Mouse (Mus musculus) right cerebral cortex, postnatal 36 days (tissue): ENCODE data around the gene Gart.

ENCODE experiments used
- DNase-seq, 2 experiments: peaks; one replicate each; pipeline ENCODE4 v3.0.0; 2022; ENCODE audit warnings: low spot score in 2 of 2, mixed read lengths in 1 of 2

Gart gene

DNA sequence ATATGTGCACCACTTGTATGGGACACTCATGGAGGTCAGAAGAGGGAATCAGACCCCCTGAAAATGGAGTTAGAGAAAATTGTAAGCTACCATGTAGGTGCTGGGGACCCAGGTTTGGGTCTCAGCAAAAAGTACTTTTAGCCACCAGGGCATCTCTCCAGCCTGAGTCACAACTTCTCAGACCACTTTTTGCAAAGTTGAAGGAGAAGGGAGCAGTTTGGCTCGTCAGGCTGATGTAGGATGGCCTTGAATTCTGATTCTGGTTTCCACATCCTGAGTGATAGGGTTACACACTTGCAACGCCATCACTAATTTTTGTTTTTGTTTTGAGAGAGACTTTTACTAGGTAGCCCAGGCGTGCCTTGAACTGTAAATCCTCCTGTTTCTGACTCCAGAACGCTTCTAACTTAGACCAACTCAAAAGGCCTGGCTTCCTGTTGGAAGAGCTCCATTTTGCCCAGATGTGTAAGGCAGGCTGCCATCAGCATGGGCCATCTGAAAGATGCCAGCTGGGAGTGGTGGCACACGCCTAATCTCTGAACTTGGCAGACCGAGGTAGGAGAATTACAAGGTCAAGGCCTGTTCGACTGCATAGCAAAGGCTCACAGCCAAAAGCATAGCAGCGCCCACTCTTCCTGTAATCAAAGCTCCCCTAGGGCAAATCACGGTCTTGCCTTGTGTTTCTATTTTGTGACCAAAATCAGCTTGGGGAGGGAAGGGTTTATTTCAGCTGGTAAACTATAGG lies 37.1 kb downstream of the Gart start:
- no peak for DNase-seq

- no peak for DNase-seq
These were observed 39.8 kb downstream of the Gart start for GRCm38 (mm10) chr16:91606958-91607357.

GRCm38 (mm10) chr16:91605156-91605555 lies 41.6 kb downstream of the Gart start:
- no peak for DNase-seq

DNA sequence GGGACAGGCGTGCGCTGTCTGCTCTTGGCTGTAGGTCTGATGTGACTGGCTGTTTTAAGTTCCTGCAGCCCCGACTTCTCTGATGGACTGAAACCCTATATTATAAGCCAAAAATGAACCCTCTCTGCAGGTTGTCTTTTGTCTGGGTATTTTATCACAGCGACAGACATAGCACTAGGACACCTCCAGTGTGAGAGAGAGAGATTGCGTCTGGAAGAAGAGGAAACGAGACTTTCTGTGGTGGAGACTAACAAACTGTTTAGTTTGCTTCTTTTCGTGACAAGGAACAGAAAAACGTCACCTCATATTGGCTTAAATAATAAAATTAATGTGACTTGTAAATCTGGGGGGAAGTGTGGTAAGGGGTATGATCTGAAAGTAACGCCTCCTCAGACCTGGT lies 45.1 kb downstream of the Gart start:
- no peak for DNase-seq

- no peak for DNase-seq
These were observed 45.7 kb downstream of the Gart start for GRCm38 (mm10) chr16:91601081-91601480.

- DNase-seq, result no peak
These were observed 47.5 kb downstream of the Gart start for GRCm38 (mm10) chr16:91599242-91599641.

- DNase-seq, result peak; percentile 98 to 99
These were observed 49.1 kb downstream of the Gart start, which contains the start of gene Tmem50b for GRCm38 (mm10) chr16:91597672-91598010. Gene Tmem50b, minus strand, starts transcription at chr16:91597800.

- DNase-seq, result no peak
These were observed 49.7 kb downstream of the Gart start for GRCm38 (mm10) chr16:91596779-91597671.

DNA sequence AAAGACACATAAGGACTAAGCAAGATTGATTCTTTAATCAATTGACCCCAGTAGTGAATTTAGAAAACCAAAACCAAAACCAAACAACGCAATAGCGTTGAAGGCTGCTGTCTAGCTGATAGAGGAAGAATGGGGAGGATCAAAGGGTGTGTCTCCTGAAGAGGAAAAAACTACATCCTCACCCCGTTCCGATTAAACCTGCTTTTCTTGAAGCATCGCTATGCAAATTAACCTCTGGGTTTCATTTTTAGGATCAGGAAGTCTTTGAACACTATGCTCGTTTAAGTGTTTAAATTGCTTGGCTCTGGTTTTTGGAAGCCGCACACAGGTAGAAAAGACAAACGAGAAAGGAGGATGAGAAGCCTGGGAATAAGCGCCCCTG lies 50.4 kb downstream of the Gart start:
- DNase-seq, result no peak

DNA sequence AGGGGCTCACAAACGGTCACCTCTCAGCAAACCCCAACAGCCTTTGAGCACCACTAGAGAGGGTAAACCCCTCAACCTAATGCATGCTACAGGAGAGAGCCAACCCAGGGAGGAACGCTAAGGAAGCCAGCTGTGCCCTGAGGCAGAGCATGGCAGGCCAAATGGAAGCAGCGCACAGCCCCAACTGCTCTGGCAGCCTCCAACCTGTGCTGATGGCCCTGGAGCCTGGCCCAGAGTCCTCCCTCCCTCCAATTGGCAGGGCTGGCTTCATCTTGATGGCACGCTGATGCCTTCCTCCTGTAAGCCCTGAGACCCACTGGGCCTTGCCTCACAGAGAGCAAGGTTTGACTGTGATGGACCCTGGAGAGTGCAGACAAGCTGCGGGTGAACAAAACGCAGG lies 51.7 kb downstream of the Gart start:
- DNase-seq, result no peak

GRCm38 (mm10) chr16:91593262-91593661 lies 53.5 kb downstream of the Gart start:
- DNase-seq, result no peak

DNA sequence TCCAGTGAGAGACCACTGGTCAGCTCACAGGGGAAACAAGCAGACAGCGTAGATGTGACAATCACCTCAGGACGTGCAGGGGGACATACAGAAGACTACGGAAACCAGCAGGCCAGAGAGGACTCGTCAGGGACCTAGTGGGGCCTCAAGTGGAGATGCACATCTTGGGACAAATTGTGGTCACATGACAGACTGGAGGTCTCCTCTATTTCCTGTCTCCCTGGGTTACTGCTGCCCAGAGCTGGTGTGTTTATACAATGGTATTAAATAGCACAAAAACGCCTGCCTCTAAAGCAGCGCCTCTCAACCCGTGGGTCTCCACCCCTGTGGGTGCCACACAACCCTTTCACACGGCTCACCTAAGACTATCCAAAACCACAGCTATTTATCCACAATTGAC lies 54.6 kb downstream of the Gart start:
- no peak for DNase-seq

DNA sequence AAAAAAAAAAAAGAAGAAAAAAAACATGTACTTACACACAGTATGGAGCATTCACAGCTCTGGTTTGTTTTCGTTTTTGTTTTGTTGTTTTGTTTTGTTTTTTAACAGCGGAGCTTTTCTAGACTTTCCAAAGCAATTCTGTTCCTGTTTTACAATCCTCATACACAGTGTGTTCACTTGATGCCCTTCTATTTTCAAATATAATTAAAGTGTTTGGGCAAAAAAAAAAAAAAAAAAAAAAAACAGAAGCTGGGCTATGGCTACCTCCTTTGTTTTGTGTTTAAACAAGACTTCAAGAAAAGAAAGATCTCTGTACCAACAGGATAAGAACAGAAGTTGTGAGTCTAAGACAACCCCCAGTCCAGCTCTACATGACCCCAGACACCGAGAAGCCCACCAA lies 58.0 kb downstream of the Gart start:
- no peak for DNase-seq

DNA sequence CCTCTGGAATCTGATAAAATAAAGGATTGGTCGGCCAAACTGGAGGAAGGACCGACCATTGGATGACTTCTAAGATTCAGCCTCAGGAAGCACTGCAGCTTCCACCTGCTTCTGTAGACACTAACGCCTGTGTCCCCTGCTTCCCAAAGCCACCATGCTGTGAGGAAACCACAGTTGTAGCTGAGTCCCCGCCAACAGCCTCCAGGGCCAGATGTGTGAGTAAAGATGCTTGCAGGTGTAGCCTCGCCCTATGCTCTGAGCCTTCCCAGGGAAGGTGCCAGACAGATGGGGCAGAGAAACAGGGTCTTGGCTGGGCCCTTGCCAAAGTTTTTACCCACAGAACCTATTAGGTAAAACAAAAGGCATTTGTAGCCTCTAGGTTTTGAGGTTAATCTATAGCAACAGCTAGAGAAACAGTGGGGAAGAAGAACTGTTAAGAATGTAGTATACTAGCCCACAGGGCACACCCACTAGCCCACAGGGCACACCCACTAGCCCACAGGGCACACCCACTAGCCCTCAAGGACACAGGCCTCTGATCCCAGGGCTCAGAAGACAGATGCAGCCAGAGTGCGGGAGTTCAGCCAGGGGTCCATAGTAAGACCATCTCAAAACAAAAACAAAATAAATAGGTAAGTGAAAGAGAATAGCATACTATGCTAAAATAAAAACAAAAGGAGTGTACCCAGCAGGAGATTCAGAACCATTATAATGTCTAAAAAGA lies 58.9 kb downstream of the Gart start:
- DNase-seq, result no peak

- DNase-seq, result no peak
These were observed 60.5 kb downstream of the Gart start for GRCm38 (mm10) chr16:91586244-91586643.

DNA sequence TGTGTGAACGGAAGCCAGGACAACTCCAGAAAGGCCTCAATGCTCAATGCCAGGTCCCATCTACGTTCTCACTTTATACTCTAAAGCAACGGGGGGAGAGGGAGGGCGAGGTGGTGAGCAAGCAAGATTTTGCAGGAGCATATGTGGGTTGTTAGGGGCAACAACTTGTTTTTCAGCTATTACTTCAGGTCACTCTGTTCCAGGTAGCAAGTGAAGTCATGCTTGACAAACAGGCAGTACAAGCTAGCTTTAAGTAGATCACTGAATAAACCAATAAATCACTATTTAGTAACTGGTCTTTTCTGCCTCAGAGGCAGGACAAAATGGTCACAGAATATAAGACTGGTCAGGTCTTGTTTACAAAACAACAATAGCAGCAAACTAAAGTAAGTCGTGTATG lies 61.1 kb downstream of the Gart start:
- no peak for DNase-seq

- DNase-seq, result no peak
These were observed 64.4 kb downstream of the Gart start for GRCm38 (mm10) chr16:91582307-91582706.

- DNase-seq, result no peak
These were observed 67.6 kb downstream of the Gart start for GRCm38 (mm10) chr16:91578980-91579720.

GRCm38 (mm10) chr16:91575151-91575550 lies 71.6 kb downstream of the Gart start:
- no peak for DNase-seq
